Mouse (Mus musculus): ENCODE measurements around the gene Ehd4.

The Ehd4 gene

GRCm38 (mm10) chr2:120144390-120144789 lies 10.0 kb downstream of the Ehd4 start:
- no peak for DNase-seq (ENCODE audit: low read depth, low spot score)

GRCm38 (mm10) chr2:120142336-120142735 lies 12.1 kb downstream of the Ehd4 start:
- DNase-seq (ENCODE audit: low read depth, low spot score), result no peak

GRCm38 (mm10) chr2:120141671-120142070 lies 12.7 kb downstream of the Ehd4 start:
- no peak for DNase-seq (ENCODE audit: low read depth, low spot score)

DNA sequence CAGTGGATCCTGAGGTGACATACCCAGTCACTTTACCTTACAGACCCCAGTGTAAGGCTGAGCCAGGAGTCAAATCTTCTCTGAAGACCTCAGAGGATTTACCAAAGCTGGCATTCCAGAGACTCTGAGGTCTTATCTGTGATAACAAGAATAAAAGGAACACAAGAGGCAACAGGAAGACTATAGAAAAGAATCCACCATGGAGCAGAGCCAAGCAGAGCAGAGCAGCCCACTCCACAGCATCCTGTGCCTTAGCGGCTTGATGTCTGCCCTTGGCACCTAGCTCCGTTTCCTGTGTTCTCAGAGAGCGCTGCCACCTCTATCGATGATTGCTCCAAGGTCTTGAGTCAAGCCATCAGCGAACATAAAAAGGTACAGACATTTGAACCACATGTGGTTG lies 14.1 kb downstream of the Ehd4 start:
- no peak for DNase-seq (ENCODE audit: low read depth, low spot score)

DNA sequence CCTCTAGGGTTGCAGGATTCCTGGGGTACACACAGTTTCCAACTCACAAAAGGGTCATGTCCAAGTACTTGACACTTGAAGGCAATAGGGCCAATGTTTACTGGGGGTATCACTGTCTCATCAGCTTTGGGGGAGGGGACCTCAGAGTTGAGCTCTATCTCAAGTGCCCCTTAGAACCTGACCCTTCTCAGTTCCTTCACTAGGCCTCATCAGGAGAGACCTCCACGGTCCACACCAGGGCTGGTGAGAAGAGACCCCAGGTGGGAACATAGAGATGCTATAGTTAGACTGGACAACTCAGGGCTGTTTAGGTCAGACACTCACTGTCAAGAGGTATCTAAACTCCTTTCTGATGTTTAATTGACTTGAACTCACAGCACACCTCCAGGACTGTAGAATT lies 15.3 kb downstream of the Ehd4 start:
- no peak for DNase-seq (ENCODE audit: low read depth, low spot score)

DNA sequence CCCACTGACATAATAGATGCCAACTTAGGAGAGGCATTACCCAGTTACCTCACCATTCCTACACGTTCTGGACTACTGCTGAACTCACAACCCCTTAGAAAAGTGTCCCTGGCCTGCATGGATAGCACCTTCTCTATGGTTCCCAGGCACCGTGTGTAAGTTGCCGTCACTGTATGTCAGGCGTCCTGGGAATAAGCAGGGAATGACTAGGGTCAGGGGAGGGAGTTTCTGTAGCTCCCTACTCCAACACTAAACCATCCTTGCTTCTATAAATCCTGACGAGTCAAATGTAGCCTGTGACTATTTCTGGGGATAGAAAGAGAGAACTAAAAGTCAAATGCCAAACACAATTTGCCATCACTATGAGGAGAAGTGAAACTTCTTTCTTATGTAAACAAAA lies 17.1 kb downstream of the Ehd4 start:
- DNase-seq (ENCODE audit: low read depth, low spot score), result no peak

- DNase-seq (ENCODE audit: low read depth, low spot score), result no peak
Observed at GRCm38 (mm10) chr2:120134453-120135075, 19.8 kb downstream of the Ehd4 start.

GRCm38 (mm10) chr2:120131881-120132280 lies 22.5 kb downstream of the Ehd4 start:
- DNase-seq (ENCODE audit: low read depth, low spot score), result no peak

GRCm38 (mm10) chr2:120129252-120129908 lies 25.0 kb downstream of the Ehd4 start:
- DNase-seq (ENCODE audit: low read depth, low spot score), result no peak

GRCm38 (mm10) chr2:120128611-120129051 lies 25.8 kb downstream of the Ehd4 start:
- no peak for DNase-seq (ENCODE audit: low read depth, low spot score)

- DNase-seq (ENCODE audit: low read depth, low spot score), result no peak
Observed at GRCm38 (mm10) chr2:120128011-120128410, 26.4 kb downstream of the Ehd4 start.

DNA sequence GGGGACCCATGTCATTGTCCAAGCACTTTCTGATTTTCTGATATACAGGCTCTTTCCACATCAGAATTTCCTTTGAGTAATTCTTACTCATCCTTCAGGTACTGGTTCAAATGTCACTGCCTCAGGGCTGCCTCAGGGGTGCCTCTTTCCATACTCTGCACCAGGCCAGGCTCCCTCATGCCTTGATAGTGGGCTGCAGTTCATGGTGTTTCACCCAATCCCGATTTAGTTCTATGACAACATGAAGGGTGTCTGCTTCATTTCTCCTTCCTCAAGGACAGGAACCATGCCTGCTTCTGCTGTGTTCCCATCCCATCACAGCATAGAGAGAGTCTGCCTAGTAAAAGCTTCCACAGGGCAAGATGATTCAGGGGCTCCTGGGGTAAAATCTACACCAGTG lies 27.5 kb downstream of the Ehd4 start:
- DNase-seq (ENCODE audit: low read depth, low spot score), result no peak

- no peak for DNase-seq (ENCODE audit: low read depth, low spot score)
Observed at GRCm38 (mm10) chr2:120126408-120126807, 28.0 kb downstream of the Ehd4 start.

DNA sequence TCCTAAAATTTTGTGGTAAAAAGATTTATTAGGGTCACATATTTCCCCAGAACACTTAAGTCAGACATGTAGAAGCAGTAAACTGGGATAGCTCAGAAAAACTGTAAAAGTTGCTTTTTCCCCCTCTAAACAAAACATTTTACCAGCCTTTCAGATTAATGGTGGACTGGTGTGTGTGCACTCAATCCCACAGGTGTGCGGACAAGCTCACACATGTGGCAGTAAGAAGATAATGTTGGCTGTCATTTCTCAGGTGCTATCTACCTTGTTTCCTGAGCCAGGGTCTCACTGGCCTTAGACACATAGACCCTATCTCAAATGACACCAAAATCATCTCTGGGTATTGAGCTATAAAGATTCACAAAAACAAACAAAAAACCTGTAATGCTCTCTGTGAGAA lies 28.9 kb downstream of the Ehd4 start:
- no peak for DNase-seq (ENCODE audit: low read depth, low spot score)

- no peak for DNase-seq (ENCODE audit: low read depth, low spot score)
Observed at GRCm38 (mm10) chr2:120124946-120125345, 29.5 kb downstream of the Ehd4 start.

GRCm38 (mm10) chr2:120124096-120124495 lies 30.3 kb downstream of the Ehd4 start:
- no peak for DNase-seq (ENCODE audit: low read depth, low spot score)

DNA sequence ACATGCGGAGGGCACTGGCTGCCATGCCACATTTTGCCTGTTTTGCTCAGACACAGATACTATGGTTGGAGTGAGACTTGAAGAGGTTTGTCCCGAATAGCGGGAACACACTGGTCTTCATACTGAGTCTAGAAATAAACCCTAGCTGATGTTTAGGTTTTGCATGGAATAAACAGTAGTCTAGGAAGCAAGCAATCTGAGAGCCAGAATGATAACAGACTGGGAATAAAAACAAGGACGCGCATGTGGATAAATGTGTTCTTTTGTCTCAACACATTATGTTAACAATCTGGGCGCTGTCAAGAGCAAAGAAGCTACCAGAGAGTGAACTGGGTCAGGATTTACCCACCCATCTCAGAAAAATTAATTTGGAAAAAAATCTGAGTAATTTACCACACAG lies 31.4 kb downstream of the Ehd4 start:
- DNase-seq (ENCODE audit: low read depth, low spot score), result no peak

DNA sequence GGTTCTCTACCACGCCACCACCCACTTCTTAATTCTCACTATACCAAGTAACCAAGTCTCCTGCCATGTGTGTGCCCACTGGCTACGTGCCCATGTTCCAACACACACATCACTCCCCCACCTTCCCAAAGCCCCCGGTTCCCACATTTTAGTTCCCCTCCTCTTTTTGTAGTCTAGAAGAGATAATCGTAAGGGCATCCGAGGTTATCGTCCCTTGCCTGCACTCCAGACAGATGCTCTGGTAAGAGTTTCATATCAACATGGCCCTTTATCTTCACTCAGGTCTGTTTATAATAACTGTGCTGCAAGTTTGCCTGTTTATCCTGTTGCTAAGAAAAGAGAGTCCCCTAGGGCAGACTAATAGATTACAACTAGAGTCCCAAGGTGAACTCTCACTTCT lies 37.1 kb downstream of the Ehd4 start:
- no peak for DNase-seq (ENCODE audit: low read depth, low spot score)

- DNase-seq (ENCODE audit: low read depth, low spot score), result no peak
Observed at GRCm38 (mm10) chr2:120116362-120116761, 38.0 kb downstream of the Ehd4 start.

DNA sequence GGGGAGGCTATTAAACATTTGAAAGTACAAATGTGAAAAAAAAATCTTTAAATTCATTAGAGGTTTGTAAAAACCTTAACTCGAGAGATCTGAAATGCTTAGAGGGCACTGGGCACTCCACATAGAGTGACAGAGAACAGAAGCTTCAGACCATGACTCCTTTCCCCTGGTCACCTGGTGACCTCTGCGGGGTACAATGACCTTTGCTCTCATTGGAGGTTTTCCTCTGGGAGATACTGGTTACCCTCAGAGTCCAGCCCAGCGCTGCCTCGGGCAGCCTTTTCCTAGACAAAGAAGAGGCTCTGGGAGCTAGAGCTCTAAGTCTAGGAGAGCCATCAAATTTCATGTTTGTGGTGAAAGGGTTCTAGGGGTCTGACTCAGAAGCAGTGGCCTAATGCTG lies 39.4 kb downstream of the Ehd4 start:
- no peak for DNase-seq (ENCODE audit: low read depth, low spot score)

GRCm38 (mm10) chr2:120113963-120114362 lies 40.4 kb downstream of the Ehd4 start:
- no peak for DNase-seq (ENCODE audit: low read depth, low spot score)

DNA sequence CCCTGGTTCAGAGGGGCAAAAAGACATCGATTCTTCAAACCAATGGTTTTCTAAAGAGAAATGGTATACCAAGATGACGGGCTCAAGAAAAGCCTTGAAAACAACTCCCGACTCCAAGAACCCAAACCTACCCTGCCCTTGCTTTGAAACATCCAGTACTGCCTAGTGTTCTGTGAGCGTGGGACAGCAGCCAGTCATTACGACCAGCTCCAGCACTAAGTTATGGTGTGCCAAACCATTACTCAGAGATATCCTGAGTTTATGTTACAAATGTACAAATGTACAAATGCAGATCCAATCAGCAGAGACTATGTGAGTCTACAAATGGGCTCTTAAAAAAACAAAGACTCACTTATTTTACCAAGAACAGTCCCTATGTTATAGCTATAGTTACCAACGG lies 40.9 kb downstream of the Ehd4 start:
- DNase-seq (ENCODE audit: low read depth, low spot score), result no peak

GRCm38 (mm10) chr2:120111596-120111995 lies 42.8 kb downstream of the Ehd4 start:
- no peak for DNase-seq (ENCODE audit: low read depth, low spot score)

- no peak for DNase-seq (ENCODE audit: low read depth, low spot score)
Observed at GRCm38 (mm10) chr2:120111172-120111571, 43.2 kb downstream of the Ehd4 start.

Measured in c-Kit-negative CD71-positive TER-119-positive erythroid progenitor cells, embryonic 14.5 days (primary cell).